Mouse (Mus musculus): ENCODE measurements around the gene Ppfia4.
A peak's percentile ranks its signal among the peaks of the same experiment; 100 is the strongest.

The Ppfia4 gene

GRCm38 (mm10) chr1:134336958-134337710 lies 4.4 kb upstream of the Ppfia4 start:
- peak; percentile 66 for DNase-seq

GRCm38 (mm10) chr1:134335924-134336810 lies 3.4 kb upstream of the Ppfia4 start:
- DNase-seq: peak; percentile 92

- DNase-seq: peak; percentile 94
These were observed 2.6 kb upstream of the Ppfia4 start for GRCm38 (mm10) chr1:134335211-134335923.

- DNase-seq: peak; percentile 43
These were observed 1.5 kb upstream of the Ppfia4 start for GRCm38 (mm10) chr1:134334111-134334827.

- peak; percentile 55 for DNase-seq
These were observed 813 bp upstream of the Ppfia4 start for GRCm38 (mm10) chr1:134333371-134334110.

GRCm38 (mm10) chr1:134331879-134332635 lies 671 bp downstream of the Ppfia4 start:
- DNase-seq: peak; percentile 95

- peak; percentile 54 for DNase-seq
These were observed 5.8 kb downstream of the Ppfia4 start for GRCm38 (mm10) chr1:134326841-134327346.

GRCm38 (mm10) chr1:134322591-134322990 lies 10.1 kb downstream of the Ppfia4 start:
- peak; percentile 56 for DNase-seq

- no peak for DNase-seq
These were observed 11.9 kb downstream of the Ppfia4 start for GRCm38 (mm10) chr1:134320691-134321301.

GRCm38 (mm10) chr1:134318261-134318660 lies 14.5 kb downstream of the Ppfia4 start:
- no peak for DNase-seq

GRCm38 (mm10) chr1:134316361-134316760 lies 16.4 kb downstream of the Ppfia4 start:
- DNase-seq: no peak

GRCm38 (mm10) chr1:134315181-134315580 lies 17.5 kb downstream of the Ppfia4 start:
- no peak for DNase-seq

GRCm38 (mm10) chr1:134311760-134312159 lies 21.0 kb downstream of the Ppfia4 start:
- DNase-seq: no peak

GRCm38 (mm10) chr1:134310729-134311128 lies 22.0 kb downstream of the Ppfia4 start:
- DNase-seq: no peak

GRCm38 (mm10) chr1:134310291-134310690 lies 22.4 kb downstream of the Ppfia4 start:
- no peak for DNase-seq

- DNase-seq: no peak
These were observed 25.3 kb downstream of the Ppfia4 start for GRCm38 (mm10) chr1:134307409-134307808.

- no peak for DNase-seq
These were observed 27.8 kb downstream of the Ppfia4 start for GRCm38 (mm10) chr1:134304940-134305339.

GRCm38 (mm10) chr1:134302568-134303238 lies 30.0 kb downstream of the Ppfia4 start:
- no peak for DNase-seq

- peak; percentile 63 for DNase-seq
These were observed 33.9 kb downstream of the Ppfia4 start for GRCm38 (mm10) chr1:134298636-134299411.

Measured in cerebellum, adult 9-10 months (tissue).